Mouse (Mus musculus) CH12F3 (cell line): ENCODE measurements around the gene Krt2.

Experiments used
- in situ Hi-C: fragments of 300-500 bp; cut with MboI; formaldehyde crosslinking; loops from 2 replicates; pipeline ENCODE4 v1.14.3; 2020; ENCODE audit warnings: low sequenced_read_pairs

Krt2 gene

DNA sequence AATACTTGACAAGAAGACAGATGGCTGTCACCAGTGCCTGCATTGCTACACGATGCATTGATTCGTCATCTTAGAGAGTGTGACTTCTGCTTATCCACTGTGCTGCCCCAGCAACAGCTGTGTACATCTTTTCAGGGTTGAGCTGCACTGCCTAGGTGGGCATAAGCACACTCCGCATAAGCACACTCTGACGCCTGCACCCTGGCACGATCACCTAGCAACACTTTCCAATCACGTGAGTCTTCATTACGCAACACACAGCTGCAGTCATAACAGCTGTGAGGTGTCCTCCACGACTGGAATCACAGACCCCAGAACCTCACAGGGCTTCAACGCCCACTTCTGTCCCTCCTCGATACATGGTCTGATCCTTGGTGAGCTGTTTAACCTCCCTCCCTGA is 44.5 kb downstream of the Krt2 start:
- in situ Hi-C loops: loop anchor here (5.0 to 25.0 kb wide), 3 partner anchors 209 to 436 kb away; no protein-coding TSS in a partner anchor

DNA sequence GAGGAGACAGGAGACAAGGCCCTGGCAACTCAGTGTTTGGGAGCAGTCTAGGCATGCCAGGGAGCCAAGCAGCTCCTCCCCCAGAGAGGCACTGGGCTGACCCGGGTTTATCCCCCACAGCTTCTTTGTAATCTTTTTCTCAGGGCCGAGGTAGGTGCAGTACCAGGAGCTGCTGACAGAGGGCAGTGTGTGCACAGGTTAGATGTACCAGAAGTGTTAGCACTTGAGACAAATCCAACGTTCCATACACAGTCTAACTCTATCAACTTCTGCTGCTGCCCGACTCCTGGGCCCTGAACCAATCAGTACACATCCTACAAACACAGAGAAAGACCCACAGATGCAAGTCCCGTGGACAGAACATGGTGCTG is 45.3 kb downstream of the Krt2 start:
- in situ Hi-C loops: loop anchor here (5.0 to 25.0 kb wide), 3 partner anchors 210 to 435 kb away; no protein-coding TSS in a partner anchor

DNA sequence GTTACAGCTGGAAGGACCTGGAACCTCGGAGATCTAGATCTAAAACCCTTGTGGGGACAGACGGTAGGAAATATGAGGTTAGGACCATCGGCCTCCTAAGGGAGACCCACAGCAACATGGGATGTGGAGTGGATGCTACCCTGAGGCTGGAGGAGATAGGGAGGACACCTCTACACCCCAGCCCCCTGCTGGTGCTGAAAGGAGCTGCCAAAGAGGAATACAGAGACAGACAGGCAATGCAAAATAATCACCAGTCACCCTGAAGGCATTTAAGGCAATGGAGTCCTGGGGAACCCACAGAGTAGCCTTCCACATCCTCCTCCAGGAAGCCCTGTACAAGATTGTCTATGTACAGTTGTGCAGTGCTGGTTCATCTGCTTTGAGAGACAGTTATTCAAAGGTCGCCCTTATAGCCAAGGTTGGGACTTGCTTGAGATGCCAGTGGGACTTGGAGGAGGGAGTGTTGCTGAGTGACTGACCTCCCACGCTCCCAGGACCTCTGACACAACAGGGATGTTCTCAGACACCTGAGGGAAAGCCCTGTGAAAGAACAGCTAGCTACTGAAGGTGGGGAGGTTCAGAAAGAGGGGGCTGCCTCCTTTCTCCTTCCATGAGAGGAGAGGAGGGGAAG is 45.8 kb downstream of the Krt2 start:
- in situ Hi-C loops: loop anchor here (5.0 to 25.0 kb wide), 3 partner anchors 210 to 435 kb away; no protein-coding TSS in a partner anchor

DNA sequence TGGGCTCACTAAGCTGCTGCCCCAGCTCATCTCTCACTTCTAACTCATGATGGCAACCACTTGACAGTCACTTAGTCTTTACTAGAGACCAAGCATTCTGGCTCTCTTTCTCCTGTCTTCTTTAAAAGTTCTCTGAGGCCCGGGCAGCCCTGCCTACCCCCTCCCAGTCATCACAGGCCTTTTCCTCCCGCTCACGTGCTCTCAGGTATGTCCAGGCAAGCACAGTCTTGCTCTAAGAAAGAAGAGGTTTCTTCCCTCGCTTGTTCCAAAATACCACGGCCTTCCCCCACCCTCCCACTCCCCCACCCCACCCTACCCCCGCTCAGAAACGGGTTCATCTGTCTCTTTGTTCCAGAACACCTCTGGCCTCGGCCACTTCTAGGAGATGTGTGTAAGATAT is 47.7 kb downstream of the Krt2 start:
- in situ Hi-C loops: loop anchor here (5.0 to 25.0 kb wide), 3 partner anchors 212 to 433 kb away; no protein-coding TSS in a partner anchor
